Mouse (Mus musculus): ENCODE results near the gene Myo5c. TPM values are rescaled to one million over a fixed set of nuclear protein-coding genes. Genes with fewer than 3 reads are reported as not detected.

Gene Myo5c
- polyA plus RNA-seq (2014; fragmentation: Nextera tagmentation; extraction: Ambion mirVana), result 0.34 and 0.54 TPM in 2 replicates

- H3K27me3 ChIP-seq (ENCODE audit: control insufficient read depth, insufficient read depth, low read length), result peaks cover 36% of the 10 kb centered on the region
- H3K4me1 ChIP-seq (replicated peaks; ENCODE audit: control insufficient read depth, insufficient read depth, low read length), result peaks cover 10% of the 10 kb centered on the region
- H3K9ac ChIP-seq, result 0 out of 2 replicates have a peak within 1 kb of the TSS, but pooled peaks have one; percentile 20
- no peaks in the 10 kb centered on the region for H3K9me3 ChIP-seq (ENCODE audit: control insufficient read depth, low read length)
- WGBS, result 3% methylated on average over 47 of the region's 48 CpGs
- no peak within 1 kb of the TSS for H3K27ac ChIP-seq
- no peak for ATAC-seq (ENCODE audit: low FRiP score)
- H3K4me3 ChIP-seq (replicated peaks; ENCODE audit: low read length), result peak within 1 kb of the TSS; percentile 31
- DNase-seq (ENCODE audit: low spot score), result no peak
- H3K36me3 ChIP-seq (replicated peaks; ENCODE audit: control insufficient read depth, insufficient read depth), result no peaks in the 10 kb centered on the region
- peak within 1 kb of the TSS; percentile 60 for H3K4me2 ChIP-seq (replicated peaks)
Observed at GRCm38 (mm10) chr9:75231841-75232746, at the start of gene Myo5c. Gene Myo5c (plus strand): TSS chr9:75232020.

- Histone ChIP-seq H3K9ac (no peak overlapping the region), H3K4me2 (replicated peaks) (no peak overlapping the region), H3K27ac (no peak overlapping the region), H3K4me1 (replicated peaks; ENCODE audit: control insufficient read depth, insufficient read depth, low read length) (no peaks in the 10 kb centered on the region), H3K27me3 (ENCODE audit: control insufficient read depth, insufficient read depth, low read length) (no peaks in the 10 kb centered on the region), H3K9me3 (ENCODE audit: control insufficient read depth, low read length) (no peaks in the 10 kb centered on the region), H3K4me3 (replicated peaks; ENCODE audit: low read length) (no peak overlapping the region), H3K36me3 (replicated peaks; ENCODE audit: control insufficient read depth, insufficient read depth) (peaks cover 91% of the 10 kb centered on the region)
- ATAC-seq (ENCODE audit: low FRiP score) (no peak), DNase-seq (ENCODE audit: low spot score) (no peak)
- WGBS, result 88% methylated on average over 3 of the region's 3 CpGs
Observed at GRCm38 (mm10) chr9:75187646-75188260, 44.1 kb upstream of the Myo5c start.

DNA sequence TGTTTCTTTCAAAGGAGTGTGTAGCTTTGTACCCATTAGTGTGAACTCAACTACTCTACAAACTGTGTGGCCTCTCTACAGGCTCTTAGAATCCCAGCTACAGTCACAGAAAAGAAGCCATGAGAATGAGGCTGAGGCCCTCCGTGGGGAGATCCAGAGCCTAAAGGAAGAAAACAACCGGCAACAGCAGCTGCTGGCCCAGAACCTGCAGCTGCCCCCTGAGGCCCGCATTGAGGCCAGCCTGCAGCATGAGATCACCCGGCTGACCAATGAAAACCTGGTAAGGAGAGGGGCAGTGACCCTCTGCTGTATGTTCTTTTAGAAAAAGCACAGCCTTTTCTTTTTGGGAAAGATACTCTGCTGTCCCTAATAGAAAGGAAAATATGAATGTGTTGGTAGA is 38.0 kb upstream of the Myo5c start:
- Histone ChIP-seq H3K4me3 (replicated peaks; ENCODE audit: low read length) (no peak overlapping the region), H3K36me3 (replicated peaks; ENCODE audit: control insufficient read depth, insufficient read depth) (peaks cover 88% of the 10 kb centered on the region), H3K9ac (no peak overlapping the region), H3K27me3 (ENCODE audit: control insufficient read depth, insufficient read depth, low read length) (no peaks in the 10 kb centered on the region), H3K4me1 (replicated peaks; ENCODE audit: control insufficient read depth, insufficient read depth, low read length) (no peaks in the 10 kb centered on the region), H3K27ac (no peak overlapping the region), H3K4me2 (replicated peaks) (no peak overlapping the region), H3K9me3 (ENCODE audit: control insufficient read depth, low read length) (no peaks in the 10 kb centered on the region)
- 41% methylated on average over 4 of the region's 4 CpGs for WGBS
- ATAC-seq (ENCODE audit: low FRiP score) (no peak), DNase-seq (ENCODE audit: low spot score) (no peak)

DNA sequence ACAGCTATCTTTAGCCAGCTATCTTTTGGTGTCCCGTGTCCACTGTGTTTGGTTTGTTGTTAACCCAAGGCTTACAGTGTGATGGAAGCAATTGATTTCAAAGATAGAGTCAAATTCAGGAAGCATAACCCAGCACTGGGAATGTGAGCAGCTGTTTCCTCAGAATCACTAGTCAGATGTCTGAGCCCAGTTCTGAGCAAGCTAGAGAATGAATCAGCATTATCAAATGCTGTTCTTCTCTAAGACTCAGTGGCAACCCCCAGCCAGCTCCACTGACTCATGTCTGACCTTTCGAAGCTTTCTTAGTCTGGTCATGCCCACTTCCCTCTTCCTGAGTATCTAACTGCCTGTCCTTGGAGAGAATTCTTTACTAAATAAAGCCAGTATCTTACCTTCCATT is 35.5 kb upstream of the Myo5c start:
- Histone ChIP-seq H3K27me3 (ENCODE audit: control insufficient read depth, insufficient read depth, low read length) (no peaks in the 10 kb centered on the region), H3K4me2 (replicated peaks) (no peak overlapping the region), H3K4me1 (replicated peaks; ENCODE audit: control insufficient read depth, insufficient read depth, low read length) (no peaks in the 10 kb centered on the region), H3K27ac (no peak overlapping the region), H3K9ac (no peak overlapping the region), H3K9me3 (ENCODE audit: control insufficient read depth, low read length) (no peaks in the 10 kb centered on the region), H3K36me3 (replicated peaks; ENCODE audit: control insufficient read depth, insufficient read depth) (peaks cover 82% of the 10 kb centered on the region), H3K4me3 (replicated peaks; ENCODE audit: low read length) (no peak overlapping the region)
- DNase-seq (ENCODE audit: low spot score) (no peak), ATAC-seq (ENCODE audit: low FRiP score) (no peak)
- 76% methylated on average over 2 of the region's 2 CpGs for WGBS

GRCm38 (mm10) chr9:75197297-75197696 is 34.5 kb upstream of the Myo5c start:
- Histone ChIP-seq H3K9me3 (ENCODE audit: control insufficient read depth, low read length) (no peaks in the 10 kb centered on the region), H3K4me2 (replicated peaks) (no peak overlapping the region), H3K27me3 (ENCODE audit: control insufficient read depth, insufficient read depth, low read length) (no peaks in the 10 kb centered on the region), H3K4me3 (replicated peaks; ENCODE audit: low read length) (no peak overlapping the region), H3K9ac (no peak overlapping the region), H3K4me1 (replicated peaks; ENCODE audit: control insufficient read depth, insufficient read depth, low read length) (no peaks in the 10 kb centered on the region), H3K27ac (no peak overlapping the region), H3K36me3 (replicated peaks; ENCODE audit: control insufficient read depth, insufficient read depth) (peaks cover 85% of the 10 kb centered on the region)
- DNase-seq (ENCODE audit: low spot score) (peak; percentile 35), ATAC-seq (ENCODE audit: low FRiP score) (peak; percentile 62)
- WGBS, result 49% methylated on average over 6 of the region's 6 CpGs

DNA sequence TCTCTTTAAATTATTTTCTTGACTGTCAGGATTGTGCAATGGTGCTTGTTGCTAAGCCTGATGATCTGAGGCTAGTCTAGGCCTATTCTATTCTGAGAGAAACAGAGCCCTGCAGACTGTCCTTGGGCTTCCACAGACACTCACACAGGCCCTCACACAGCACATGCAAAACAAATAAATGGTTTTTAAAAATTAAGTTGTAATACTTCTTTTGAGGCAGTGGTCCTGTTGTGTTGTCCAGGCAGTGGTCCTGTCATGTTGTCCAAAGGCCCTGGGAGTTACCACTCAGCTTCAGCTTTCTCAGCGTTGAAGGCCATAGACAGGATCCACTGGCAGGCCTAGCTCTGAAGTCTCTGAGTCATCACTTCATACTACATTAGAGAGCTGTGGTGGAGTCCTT is 30.3 kb upstream of the Myo5c start:
- Histone ChIP-seq H3K27ac (no peak overlapping the region), H3K4me2 (replicated peaks) (no peak overlapping the region), H3K4me3 (replicated peaks; ENCODE audit: low read length) (no peak overlapping the region), H3K36me3 (replicated peaks; ENCODE audit: control insufficient read depth, insufficient read depth) (peaks cover 85% of the 10 kb centered on the region), H3K4me1 (replicated peaks; ENCODE audit: control insufficient read depth, insufficient read depth, low read length) (no peaks in the 10 kb centered on the region), H3K9ac (no peak overlapping the region), H3K27me3 (ENCODE audit: control insufficient read depth, insufficient read depth, low read length) (no peaks in the 10 kb centered on the region), H3K9me3 (ENCODE audit: control insufficient read depth, low read length) (no peaks in the 10 kb centered on the region)
- WGBS, result 100% methylated on average over 1 of the region's 1 CpGs
- DNase-seq (ENCODE audit: low spot score) (no peak), ATAC-seq (ENCODE audit: low FRiP score) (no peak)

DNA sequence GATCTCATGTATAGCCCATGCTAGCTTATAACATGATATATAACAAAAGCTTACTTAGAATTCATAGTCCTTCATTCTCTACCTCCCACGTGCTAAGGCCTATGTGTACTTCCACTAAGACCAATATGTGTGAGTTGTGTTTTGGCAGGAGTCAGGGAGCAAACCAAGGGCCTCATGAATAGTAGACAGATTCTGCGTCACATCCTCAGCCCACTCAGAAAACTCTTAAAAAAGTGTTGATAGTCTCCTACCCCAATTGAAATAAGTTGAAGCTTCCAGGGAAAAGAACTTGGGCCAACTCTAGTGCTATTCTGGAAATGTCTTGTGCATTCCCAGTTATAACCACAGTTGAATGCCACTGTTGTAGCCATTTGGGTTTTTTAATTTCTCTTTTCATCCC is 29.8 kb upstream of the Myo5c start:
- Histone ChIP-seq H3K4me1 (replicated peaks; ENCODE audit: control insufficient read depth, insufficient read depth, low read length) (no peaks in the 10 kb centered on the region), H3K9me3 (ENCODE audit: control insufficient read depth, low read length) (no peaks in the 10 kb centered on the region), H3K36me3 (replicated peaks; ENCODE audit: control insufficient read depth, insufficient read depth) (peaks cover 83% of the 10 kb centered on the region), H3K4me2 (replicated peaks) (no peak overlapping the region), H3K27ac (no peak overlapping the region), H3K9ac (no peak overlapping the region), H3K27me3 (ENCODE audit: control insufficient read depth, insufficient read depth, low read length) (no peaks in the 10 kb centered on the region), H3K4me3 (replicated peaks; ENCODE audit: low read length) (no peak overlapping the region)
- DNase-seq (ENCODE audit: low spot score) (no peak), ATAC-seq (ENCODE audit: low FRiP score) (no peak)
- WGBS, result 94% methylated on average over 2 of the region's 2 CpGs

DNA sequence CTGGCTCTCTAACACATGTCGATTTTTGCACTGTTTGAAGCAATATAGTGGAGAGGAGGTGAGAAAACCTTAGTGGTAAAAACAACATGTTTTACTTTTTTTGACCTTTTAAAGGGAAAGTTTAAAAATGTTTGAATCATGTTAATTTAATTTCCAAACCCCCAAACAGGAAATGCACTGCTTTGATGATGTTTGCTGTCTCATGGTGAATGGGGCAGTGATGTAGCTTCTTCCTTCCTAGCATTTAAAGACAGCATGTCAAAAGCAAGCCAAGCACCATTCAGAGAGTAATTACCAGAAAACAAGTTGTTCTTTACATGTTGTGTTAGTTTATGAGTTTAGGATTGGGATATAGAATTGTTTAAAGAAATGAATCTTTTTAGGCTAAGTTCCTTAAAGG is 22.6 kb upstream of the Myo5c start:
- peaks cover 76% of the 10 kb centered on the region for H3K36me3 ChIP-seq (replicated peaks; ENCODE audit: control insufficient read depth, insufficient read depth)
- H3K4me3 ChIP-seq (replicated peaks; ENCODE audit: low read length), result no peak overlapping the region
- H3K27ac ChIP-seq, result no peak overlapping the region
- no peaks in the 10 kb centered on the region for H3K4me1 ChIP-seq (replicated peaks; ENCODE audit: control insufficient read depth, insufficient read depth, low read length)
- no peak for DNase-seq (ENCODE audit: low spot score)
- no peaks in the 10 kb centered on the region for H3K9me3 ChIP-seq (ENCODE audit: control insufficient read depth, low read length)
- ATAC-seq (ENCODE audit: low FRiP score), result no peak
- WGBS, result 93% methylated on average over 1 of the region's 1 CpGs
- H3K4me2 ChIP-seq (replicated peaks), result no peak overlapping the region
- H3K27me3 ChIP-seq (ENCODE audit: control insufficient read depth, insufficient read depth, low read length), result no peaks in the 10 kb centered on the region
- no peak overlapping the region for H3K9ac ChIP-seq

DNA sequence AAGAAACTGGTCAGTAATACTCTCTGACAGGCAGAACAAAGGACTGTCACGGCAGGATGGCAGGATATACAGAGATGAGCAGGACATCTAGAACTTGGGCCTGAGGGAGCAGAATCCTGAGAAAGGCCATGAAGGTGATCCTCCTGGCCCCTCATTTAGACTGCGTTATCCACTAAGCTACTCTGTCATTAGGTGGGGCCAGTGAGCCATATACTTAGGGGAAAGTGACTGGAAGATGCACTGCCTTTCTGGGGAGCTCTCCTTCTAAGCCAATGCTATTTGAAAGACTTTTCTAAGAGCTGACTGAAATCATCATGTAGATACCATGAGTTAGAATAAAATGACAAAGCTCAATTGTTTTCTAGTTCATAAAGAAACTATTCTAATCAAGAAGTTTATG is 21.6 kb upstream of the Myo5c start:
- H3K4me2 ChIP-seq (replicated peaks), result no peak overlapping the region
- no peaks in the 10 kb centered on the region for H3K4me1 ChIP-seq (replicated peaks; ENCODE audit: control insufficient read depth, insufficient read depth, low read length)
- ATAC-seq (ENCODE audit: low FRiP score) (no peak), DNase-seq (ENCODE audit: low spot score) (no peak)
- H3K27me3 ChIP-seq (ENCODE audit: control insufficient read depth, insufficient read depth, low read length), result no peaks in the 10 kb centered on the region
- H3K9ac ChIP-seq, result no peak overlapping the region
- H3K9me3 ChIP-seq (ENCODE audit: control insufficient read depth, low read length), result no peaks in the 10 kb centered on the region
- peaks cover 75% of the 10 kb centered on the region for H3K36me3 ChIP-seq (replicated peaks; ENCODE audit: control insufficient read depth, insufficient read depth)
- H3K27ac ChIP-seq, result no peak overlapping the region
- no peak overlapping the region for H3K4me3 ChIP-seq (replicated peaks; ENCODE audit: low read length)
- 72% methylated on average over 2 of the region's 2 CpGs for WGBS

Data from hindbrain, embryonic 14.5 days (tissue).